Mouse (Mus musculus): ENCODE results near the gene 0610030E20Rik. TPM values are rescaled to one million over a fixed set of nuclear protein-coding genes. Genes with fewer than 3 reads are reported as not detected.

Gene 0610030E20Rik
- polyA plus RNA-seq, 1 experiment from 2014 or later, result 15.6 TPM

DNA sequence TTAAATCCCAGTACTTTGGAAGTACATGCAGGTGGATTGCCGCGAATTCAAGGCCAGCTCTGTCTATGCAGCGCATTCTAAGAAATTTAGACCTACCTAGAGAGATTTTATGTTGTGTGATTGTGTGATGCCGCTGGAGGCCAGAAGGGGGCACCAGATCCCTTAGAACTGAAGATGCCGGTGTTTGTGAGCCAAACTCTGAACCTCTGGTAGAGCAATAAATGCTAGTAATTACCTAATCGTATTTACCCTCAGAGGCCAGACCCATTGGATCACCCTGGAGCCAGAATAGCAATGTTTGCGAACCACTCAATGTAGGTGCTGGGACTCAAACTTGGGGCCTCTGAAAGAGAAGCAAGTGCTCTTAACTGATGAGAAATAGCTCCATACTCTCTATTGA, 54.8 kb downstream of the 0610030E20Rik start:
- WGBS, result 28% methylated on average over 7 of the region's 7 CpGs
- Histone ChIP-seq H3K9ac (no peak overlapping the region), H3K9me3 (replicated peaks) (no peaks in the 10 kb centered on the region), H3K27ac (no peak overlapping the region), H3K4me1 (replicated peaks) (no peaks in the 10 kb centered on the region), H3K4me3 (no peak overlapping the region), H3K27me3 (no peaks in the 10 kb centered on the region), H3K36me3 (no peaks in the 10 kb centered on the region), H3K4me2 (no peak overlapping the region)
- no peak for ATAC-seq (replicated peaks; ENCODE audit: insufficient number of reproducible peaks, insufficient read depth, low FRiP score, low read depth)

Other genes starting within 250 kb of the 0610030E20Rik start
- gene St3gal5, start 249.7 kb upstream of the 0610030E20Rik start, polyA plus RNA-seq (2015; fragmentation: Nextera tagmentation; extraction: Ambion mirVana), result 43.3 and 48.2 TPM in 2 replicates
- gene Atoh8, start 111.7 kb upstream of the 0610030E20Rik start, polyA plus RNA-seq (2015; fragmentation: Nextera tagmentation; extraction: Ambion mirVana), result 14.0 and 17.4 TPM in 2 replicates
- gene Sftpb, start 42.7 kb upstream of the 0610030E20Rik start, polyA plus RNA-seq (2015; fragmentation: Nextera tagmentation; extraction: Ambion mirVana), result 2.1 and 6.4 TPM in 2 replicates
- gene Usp39, start 2.1 kb upstream of the 0610030E20Rik start, polyA plus RNA-seq (2015; fragmentation: Nextera tagmentation; extraction: Ambion mirVana), result 25.3 and 28.0 TPM in 2 replicates
- gene Tmem150a, start 8.1 kb downstream of the 0610030E20Rik start, polyA plus RNA-seq (2015; fragmentation: Nextera tagmentation; extraction: Ambion mirVana), result 11.1 and 12.8 TPM in 2 replicates
- 76.8 and 86.0 TPM in 2 replicates for gene Rnf181, start 19.6 kb downstream of the 0610030E20Rik start, polyA plus RNA-seq (2015; fragmentation: Nextera tagmentation; extraction: Ambion mirVana)
- gene Vamp5, start 33.2 kb downstream of the 0610030E20Rik start, polyA plus RNA-seq (2015; fragmentation: Nextera tagmentation; extraction: Ambion mirVana), result 43.2 and 46.1 TPM in 2 replicates
- 123 and 142 TPM in 2 replicates for gene Vamp8, start 43.4 kb downstream of the 0610030E20Rik start, polyA plus RNA-seq (2015; fragmentation: Nextera tagmentation; extraction: Ambion mirVana)
- 27.7 and 32.1 TPM in 2 replicates for gene Ggcx, start 67.0 kb downstream of the 0610030E20Rik start, polyA plus RNA-seq (2015; fragmentation: Nextera tagmentation; extraction: Ambion mirVana)
- gene Mat2a, start 92.2 kb downstream of the 0610030E20Rik start, polyA plus RNA-seq (2015; fragmentation: Nextera tagmentation; extraction: Ambion mirVana), result 247 and 267 TPM in 2 replicates
- not detected in 2 replicates for gene Sh2d6, start 174.4 kb downstream of the 0610030E20Rik start, polyA plus RNA-seq (2015; fragmentation: Nextera tagmentation; extraction: Ambion mirVana)
- 22.6 and 36.5 TPM in 2 replicates for gene Capg, start 197.1 kb downstream of the 0610030E20Rik start, polyA plus RNA-seq (2015; fragmentation: Nextera tagmentation; extraction: Ambion mirVana)